Mouse (Mus musculus) bone marrow, adult 2 months (tissue): ENCODE results near the gene Clec3a.

ENCODE experiments used
- CTCF ChIP-seq: fragments of 200-500 bp; IDR thresholded peaks from 2 replicates; pipeline ENCODE4 v1.5.1; 2011; ENCODE audit warnings: low read length, control low read depth; ENCODE audit not compliant: control insufficient read depth, insufficient read depth
- POLR2A ChIP-seq: fragments of 200-500 bp; IDR thresholded peaks from 2 replicates; pipeline ENCODE4 v1.6.1; 2011; ENCODE audit warnings: low read depth, mild to moderate bottlenecking, control low read depth, low read length, borderline replicate concordance; ENCODE audit not compliant: control insufficient read depth

- TF ChIP-seq POLR2A (no peak), CTCF (no peak)
These were observed 6.5 kb upstream of the Clec3a start for GRCm38 (mm10) chr8:114411421-114411820.
